Mouse (Mus musculus) midbrain, embryonic 12.5 days (tissue): ENCODE measurements around the gene Hist1h3h. TPM values are rescaled to one million over a fixed set of nuclear protein-coding genes. Genes with fewer than 3 reads are reported as not detected.
"Not testable (repeated sequence)": the region's sequence is repeated elsewhere in the genome, so short reads cannot be mapped to it uniquely, and the experiment has no call there.

Experiments used
- ATAC-seq: fragments of 200-750 bp; cut with Nextera tagmentation; 2 replicates; pipeline ENCODE4 v1.8.0; 2017; ENCODE audit warnings: low read depth, moderate TSS enrichment, moderate library complexity; ENCODE audit not compliant: low FRiP score
- H3K27ac ChIP-seq: fragments of 300-500 bp; sonication (generic); replicated peaks from 2 replicates; pipeline ENCODE4 v1.5.1; 2016; ENCODE audit warnings: mild to moderate bottlenecking
- H3K27me3 ChIP-seq: fragments of 300-500 bp; sonication (generic); 2 replicates; pipeline ENCODE4 v1.6.1; 2016; ENCODE audit warnings: mild to moderate bottlenecking
- H3K36me3 ChIP-seq: fragments of 300-500 bp; sonication (generic); 2 replicates; pipeline ENCODE4 v1.6.1; 2016
- H3K4me1 ChIP-seq: fragments of 300-500 bp; sonication (generic); 2 replicates; pipeline ENCODE4 v1.6.1; 2016
- H3K4me2 ChIP-seq: fragments of 300-500 bp; sonication (generic); replicated peaks from 2 replicates; pipeline ENCODE4 v1.6.1; 2016; ENCODE audit warnings: mild to moderate bottlenecking, moderate library complexity
- H3K4me3 ChIP-seq: fragments of 300-500 bp; sonication (generic); 2 replicates; pipeline ENCODE4 v1.5.1; 2016; ENCODE audit warnings: mild to moderate bottlenecking
- H3K9ac ChIP-seq: fragments of 300-500 bp; sonication (generic); replicated peaks from 2 replicates; pipeline ENCODE4 v1.6.1; 2016; ENCODE audit warnings: mild to moderate bottlenecking, moderate library complexity
- H3K9me3 ChIP-seq: fragments of 300-500 bp; sonication (generic); 2 replicates; pipeline ENCODE4 v1.6.1; 2016; ENCODE audit warnings: mild to moderate bottlenecking
- WGBS: fragments of 180-500 bp; shearing (Covaris S2); methylation state at CpG from one replicate; pipeline ENCODE4 v1.1.7; 2016; 5-methylcytosine and 5-hydroxymethylcytosine counted together
- polyA plus RNA-seq: library from polyadenylated mRNA; unstranded; fragments of >200 nt; fragmentation: Nextera tagmentation; extraction: Ambion mirVana; gene quantifications from 2 replicates; pipeline ENCODE4 v1.2.1, GENCODE M21; 2016

Hist1h3h gene
- polyA plus RNA-seq, 1 experiment from 2014 or later: 10.1 TPM

- under 1% methylated on average over 15 of the region's 38 CpGs for WGBS
- Histone ChIP-seq H3K27ac (peak overlapping the region; percentile 94), H3K4me1 (peaks cover 25% of the 10 kb centered on the region), H3K9ac (peak overlapping the region; percentile 73), H3K4me2 (peak overlapping the region; percentile 85), H3K4me3 (peak overlapping the region; percentile 48)
- not testable (repeated sequence) for H3K9me3 ChIP-seq, H3K27me3 ChIP-seq, H3K36me3 ChIP-seq
- ATAC-seq: 0 out of 2 replicates have a peak, but pooled peaks have one; percentile 1
These were observed 693 bp upstream of the Hist1h3h start for GRCm38 (mm10) chr13:21716540-21717391.

DNA sequence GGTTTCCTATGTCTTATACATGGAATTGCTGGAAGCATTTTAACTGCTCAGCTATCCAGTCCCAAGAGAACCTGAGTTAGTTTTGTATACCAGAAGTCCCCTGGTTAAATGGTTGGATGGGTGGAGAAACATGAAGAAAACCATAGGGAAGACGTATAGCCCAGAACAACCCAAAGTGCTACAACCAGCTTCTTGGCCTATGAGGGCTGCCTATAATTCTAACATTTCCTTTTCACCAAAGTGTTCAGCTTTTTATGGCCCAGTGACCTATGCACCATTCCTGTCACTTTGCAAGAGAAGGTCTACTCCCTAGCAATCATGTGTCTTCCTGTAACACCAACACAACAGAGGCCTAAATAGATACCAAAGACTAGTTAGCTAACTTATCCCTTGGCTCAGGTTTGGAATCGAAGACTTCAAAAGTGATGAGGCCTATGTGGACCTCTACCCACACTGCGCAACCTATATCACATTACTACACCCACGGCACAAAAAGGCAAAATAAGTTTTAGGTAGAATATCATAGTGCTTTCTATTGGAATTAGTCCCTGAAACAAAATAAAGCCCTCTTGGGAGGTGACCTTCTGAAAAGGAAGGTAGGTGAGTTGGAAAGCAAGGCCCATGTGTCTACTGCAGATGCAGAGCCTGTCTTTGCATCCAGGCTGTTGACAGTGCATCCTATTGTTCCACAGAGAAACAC, 1.1 kb downstream of the Hist1h3h start:
- H3K4me3 ChIP-seq: peak overlapping the region; percentile 46
- WGBS: 59% methylated on average over 4 of the region's 4 CpGs
- no peaks in the 10 kb centered on the region for H3K9me3 ChIP-seq
- H3K4me1 ChIP-seq: peaks cover 31% of the 10 kb centered on the region
- peak overlapping the region; percentile 83 for H3K27ac ChIP-seq
- H3K4me2 ChIP-seq: peak overlapping the region; percentile 64
- H3K36me3 ChIP-seq: no peaks in the 10 kb centered on the region
- no peaks in the 10 kb centered on the region for H3K27me3 ChIP-seq
- H3K9ac ChIP-seq: peak overlapping the region; percentile 64
- ATAC-seq: no peak

- H3K4me3 ChIP-seq: peak overlapping the region; percentile 42
- H3K4me2 ChIP-seq: peak overlapping the region; percentile 57
- peak; percentile 8; the same call in 1 of the 2 replicates for ATAC-seq
- not testable (repeated sequence) for H3K36me3 ChIP-seq, H3K27me3 ChIP-seq, H3K9me3 ChIP-seq
- peak overlapping the region; percentile 91 for H3K27ac ChIP-seq
- H3K4me1 ChIP-seq: peaks cover 23% of the 10 kb centered on the region
- WGBS: 2% methylated on average over 21 of the region's 44 CpGs
- peak overlapping the region; percentile 65 for H3K9ac ChIP-seq
These were observed 3.8 kb downstream of the Hist1h3h start for GRCm38 (mm10) chr13:21721107-21721756.

DNA sequence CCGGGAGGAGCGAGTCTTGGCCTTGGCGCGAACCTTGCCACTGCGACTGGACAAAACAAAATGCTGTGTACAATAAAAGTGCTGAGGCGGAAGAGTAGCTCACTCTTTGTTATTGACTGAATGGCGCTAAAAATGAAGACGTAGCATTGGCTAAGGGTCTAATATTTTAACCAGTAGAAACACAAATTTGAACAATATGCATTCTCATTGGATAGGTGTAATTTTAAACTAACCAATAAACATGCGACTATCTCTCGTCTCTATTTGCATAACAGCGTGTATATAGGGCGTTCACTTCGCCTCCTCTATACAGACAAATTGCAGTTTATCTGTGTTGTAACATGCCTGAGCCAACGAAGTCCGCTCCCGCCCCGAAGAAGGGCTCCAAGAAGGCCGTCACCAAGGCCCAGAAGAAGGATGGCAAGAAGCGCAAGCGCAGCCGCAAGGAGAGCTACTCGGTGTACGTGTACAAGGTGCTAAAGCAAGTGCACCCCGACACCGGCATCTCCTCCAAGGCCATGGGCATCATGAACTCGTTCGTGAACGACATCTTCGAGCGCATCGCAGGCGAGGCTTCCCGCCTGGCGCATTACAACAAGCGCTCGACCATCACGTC, 4.4 kb downstream of the Hist1h3h start, which contains the start of gene Hist1h2bm:
Hist1h2bm (plus strand) TSS at position 288 of the 616 bp plus-strand sequence.
- peak; percentile 96 for ATAC-seq
- H3K4me1 ChIP-seq: peaks cover 22% of the 10 kb centered on the region
- peak within 1 kb of the TSS; percentile 57 for H3K4me2 ChIP-seq
- H3K9me3 ChIP-seq, H3K36me3 ChIP-seq, H3K27me3 ChIP-seq: not testable (repeated sequence)
- whole genome bisulfite sequencing: under 1% methylated on average over 37 of the region's 37 CpGs
- peak within 1 kb of the TSS; percentile 42 for H3K4me3 ChIP-seq
- peak within 1 kb of the TSS; percentile 65 for H3K9ac ChIP-seq
- peak within 1 kb of the TSS; percentile 91 for H3K27ac ChIP-seq

- H3K4me1 ChIP-seq: peaks cover 20% of the 10 kb centered on the region
- H3K36me3 ChIP-seq: no peaks in the 10 kb centered on the region
- H3K27ac ChIP-seq: peak overlapping the region; percentile 91
- WGBS: 3% methylated on average over 11 of the region's 11 CpGs
- ATAC-seq: peak; percentile 44
- no peaks in the 10 kb centered on the region for H3K27me3 ChIP-seq
- peak overlapping the region; percentile 62 for H3K9ac ChIP-seq
- no peaks in the 10 kb centered on the region for H3K9me3 ChIP-seq
- H3K4me3 ChIP-seq: peak overlapping the region; percentile 42
- H3K4me2 ChIP-seq: peak overlapping the region; percentile 57
These were observed 5.0 kb downstream of the Hist1h3h start for GRCm38 (mm10) chr13:21722373-21722925.

GRCm38 (mm10) chr13:21722993-21723836, 5.8 kb downstream of the Hist1h3h start:
- peak overlapping the region; percentile 91 for H3K27ac ChIP-seq
- no peak for ATAC-seq
- no peaks in the 10 kb centered on the region for H3K36me3 ChIP-seq
- no peak overlapping the region for H3K4me3 ChIP-seq
- peaks cover 25% of the 10 kb centered on the region for H3K4me1 ChIP-seq
- H3K9ac ChIP-seq: no peak overlapping the region; the same call in 1 of the 2 replicates
- H3K9me3 ChIP-seq: no peaks in the 10 kb centered on the region
- 27% methylated on average over 5 of the region's 5 CpGs for WGBS
- H3K4me2 ChIP-seq: peak overlapping the region; percentile 57
- H3K27me3 ChIP-seq: no peaks in the 10 kb centered on the region

GRCm38 (mm10) chr13:21727948-21728572, 10.6 kb downstream of the Hist1h3h start:
- ATAC-seq: peak; percentile 88
- Histone ChIP-seq H3K36me3 (no peaks in the 10 kb centered on the region), H3K4me3 (no peak overlapping the region), H3K4me2 (no peak overlapping the region), H3K9ac (no peak overlapping the region), H3K27me3 (no peaks in the 10 kb centered on the region), H3K4me1 (peaks cover 9% of the 10 kb centered on the region; the same call in 1 of the 2 replicates), H3K9me3 (no peaks in the 10 kb centered on the region), H3K27ac (peak overlapping the region; percentile 62)
- WGBS: 22% methylated on average over 11 of the region's 11 CpGs

DNA sequence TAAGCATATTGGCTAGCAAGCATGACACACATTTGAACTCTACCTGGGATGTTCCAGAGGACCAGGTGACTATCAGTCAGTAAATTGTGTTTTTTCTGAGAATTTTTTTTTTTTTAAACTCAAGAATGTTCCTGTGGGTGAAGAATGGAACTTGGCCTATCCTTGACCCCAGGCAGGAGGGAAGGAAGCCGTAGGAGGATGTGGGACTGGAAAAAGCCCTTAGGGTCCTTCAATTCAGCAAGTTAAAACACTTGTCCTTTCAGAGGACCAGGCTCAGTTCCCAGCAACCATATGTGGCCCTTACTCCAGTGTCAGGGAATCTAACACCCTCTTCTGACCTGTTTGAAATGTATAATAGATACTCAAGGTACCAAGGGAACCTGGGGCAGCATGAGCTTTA, 12.1 kb downstream of the Hist1h3h start:
- Histone ChIP-seq H3K9ac (no peak overlapping the region), H3K4me2 (no peak overlapping the region), H3K9me3 (no peaks in the 10 kb centered on the region), H3K27me3 (no peaks in the 10 kb centered on the region), H3K4me3 (no peak overlapping the region), H3K36me3 (no peaks in the 10 kb centered on the region), H3K27ac (no peak overlapping the region), H3K4me1 (peaks cover 12% of the 10 kb centered on the region; the same call in 1 of the 2 replicates)
- WGBS: 80% methylated on average over 1 of the region's 1 CpGs
- no peak for ATAC-seq

DNA sequence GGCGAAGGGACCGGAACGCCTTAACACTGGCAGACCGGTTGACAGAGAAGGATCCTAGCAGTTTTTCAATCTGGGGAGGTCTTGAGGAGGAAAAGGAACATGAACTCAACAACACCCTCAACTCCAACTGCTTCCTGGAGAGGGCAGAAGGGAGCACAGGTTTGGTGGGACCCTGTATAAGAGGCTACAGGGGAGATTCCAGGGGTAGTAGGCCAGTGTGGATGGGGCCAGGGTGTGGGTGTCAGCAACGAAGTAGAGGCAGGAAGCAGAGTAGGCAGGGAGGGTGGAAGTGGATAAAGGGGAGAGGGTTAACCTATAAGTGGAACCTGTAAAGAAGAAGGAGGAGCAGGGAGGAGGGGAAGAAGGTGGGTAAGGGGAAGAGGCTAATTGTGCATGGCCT, 16.0 kb downstream of the Hist1h3h start:
- WGBS: 62% methylated on average over 5 of the region's 5 CpGs
- H3K27me3 ChIP-seq: no peaks in the 10 kb centered on the region
- peaks cover 5% of the 10 kb centered on the region; the same call in 1 of the 2 replicates for H3K4me1 ChIP-seq
- peak overlapping the region; percentile 98 for H3K27ac ChIP-seq
- H3K36me3 ChIP-seq: no peaks in the 10 kb centered on the region
- H3K4me2 ChIP-seq: no peak overlapping the region
- ATAC-seq: peak; percentile 16; the same call in 1 of the 2 replicates
- no peak overlapping the region for H3K4me3 ChIP-seq
- H3K9me3 ChIP-seq: no peaks in the 10 kb centered on the region
- H3K9ac ChIP-seq: no peak overlapping the region
